Mouse (Mus musculus): Measurements from ENCODE around the gene Aasdhppt.

The Aasdhppt gene

DNA sequence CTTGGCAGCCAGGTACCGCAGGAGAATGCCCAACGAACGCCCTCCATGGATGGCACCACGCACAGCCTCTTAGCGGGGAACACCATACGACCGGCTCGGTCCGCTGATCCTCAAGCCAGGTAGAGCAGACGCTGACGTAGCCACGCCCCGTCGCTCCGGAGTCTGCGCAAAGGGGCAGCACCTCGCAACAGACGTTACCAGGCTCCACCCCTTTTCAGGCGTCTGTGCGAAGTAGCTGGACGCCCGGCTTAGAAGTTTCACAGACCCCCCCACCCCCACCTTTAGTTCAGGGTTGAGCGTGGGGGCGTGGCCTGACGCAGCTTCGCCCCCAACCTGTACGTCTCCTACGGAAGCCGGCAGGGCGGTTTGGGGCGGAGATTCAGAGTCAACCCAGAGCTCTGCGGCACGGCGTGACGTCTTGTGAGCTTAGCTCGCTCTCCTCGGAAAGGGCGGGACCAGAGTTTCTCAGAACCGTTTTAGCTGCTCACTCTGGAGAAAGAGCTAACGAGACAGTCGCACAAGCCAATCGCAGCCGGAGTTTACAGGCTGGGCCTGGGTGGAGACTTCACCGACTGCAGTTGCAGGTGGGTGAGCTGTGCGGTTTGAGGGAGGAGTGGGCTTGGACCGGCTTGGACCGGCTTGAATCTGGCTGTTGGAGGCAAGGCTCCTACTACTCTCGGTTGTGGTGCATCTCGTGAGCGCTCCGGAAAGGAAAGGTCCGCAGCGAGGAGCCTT, at the start of gene Aasdhppt, which contains the start of gene Kbtbd3:
Gene Aasdhppt (minus strand): TSS at position 121 of the 735 bp plus-strand sequence.
Gene Kbtbd3 (plus strand): TSS at position 483 of the 735 bp plus-strand sequence.
- in situ Hi-C loops (cut with MboI, MseI): loop anchor here (5.0 to 25.0 kb wide), 3 partner anchors 68 to 972 kb away; partner anchors contain the start of genes Alkbh8 and Msantd4

DNA sequence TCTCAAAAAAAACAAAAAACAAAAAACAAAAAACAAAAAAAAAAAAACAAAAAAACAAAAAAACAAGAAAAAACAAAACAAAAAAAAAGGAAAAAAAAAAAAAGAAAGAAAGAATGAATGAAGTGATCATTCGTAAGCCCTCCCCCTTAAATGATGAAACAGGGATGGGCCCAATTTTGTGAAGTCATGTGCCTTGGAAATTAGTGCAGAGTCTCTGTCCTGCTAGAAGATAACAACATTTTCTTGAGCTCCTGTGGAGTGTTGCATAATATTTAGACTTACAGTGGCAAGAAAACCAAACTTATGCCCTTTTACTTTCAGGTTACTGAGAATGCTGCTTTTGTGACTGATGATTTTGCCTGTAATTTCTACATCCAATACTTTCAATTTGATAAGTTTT, 43.9 kb upstream of the Aasdhppt start:
- in situ Hi-C loops (cut with MboI, MseI): no loop called here

DNA sequence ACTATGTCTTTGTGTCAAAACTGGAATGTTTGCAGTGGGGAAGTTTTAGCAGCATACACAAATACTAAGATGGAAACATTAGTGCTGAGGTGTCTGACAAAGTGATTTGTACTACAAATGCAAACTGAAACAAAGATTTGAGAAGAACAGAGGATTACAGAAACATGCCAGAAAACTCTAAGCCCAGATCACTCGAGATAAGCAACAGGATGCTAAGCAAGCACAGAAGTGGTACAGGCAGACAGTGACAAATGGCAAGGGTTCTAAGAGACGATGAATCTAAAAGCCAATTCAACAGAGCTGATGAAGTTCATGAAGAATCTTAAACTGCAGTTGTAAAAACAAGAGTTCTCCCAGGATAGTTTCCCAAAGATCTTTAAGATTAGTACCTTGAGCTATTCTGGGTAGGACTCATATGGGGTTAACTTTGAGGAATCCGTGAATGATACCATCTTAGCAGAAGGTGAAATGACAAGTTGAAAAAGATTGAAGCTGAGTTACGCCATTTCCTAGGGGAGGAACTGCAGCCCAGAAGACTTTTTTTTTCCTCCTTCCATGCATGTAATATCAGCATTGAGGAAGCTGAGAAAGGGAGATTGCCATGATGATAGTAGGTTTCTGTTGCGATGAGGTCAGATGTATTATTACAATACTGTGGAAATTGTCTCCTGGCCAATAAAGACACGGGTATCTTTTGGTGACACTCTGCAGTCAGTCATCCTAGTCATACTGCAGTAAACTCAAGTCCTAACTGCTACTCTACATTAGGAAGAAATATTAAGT, 9.9 kb upstream of the Aasdhppt start:
- in situ Hi-C loops (cut with MboI, MseI): loop anchor here (25.0 kb wide), 1 partner anchor 982 kb away; the partner anchor contains the start of gene Alkbh8

DNA sequence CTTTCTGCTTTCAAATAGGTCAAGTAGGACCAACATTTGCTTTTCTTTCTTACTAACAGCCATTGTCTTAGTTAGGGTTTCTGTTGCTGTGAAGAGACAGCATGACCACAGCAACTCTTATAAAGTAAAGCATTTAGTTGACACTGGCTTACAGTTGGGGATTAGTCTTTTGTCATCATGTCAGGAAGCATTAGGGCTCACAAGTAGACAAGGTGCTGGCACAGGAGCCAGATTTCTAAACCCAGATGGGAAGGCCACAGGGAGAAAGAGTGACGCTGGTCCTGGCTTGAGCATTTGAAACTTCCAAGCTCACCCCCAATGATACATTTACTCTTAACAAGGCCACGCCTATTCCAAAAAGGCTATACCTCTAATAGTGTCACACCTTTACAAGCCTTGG, 6.5 kb upstream of the Aasdhppt start:
- in situ Hi-C loops (cut with MboI, MseI): loop anchor here (25.0 kb wide), 1 partner anchor 978 kb away; the partner anchor contains the start of gene Alkbh8

DNA sequence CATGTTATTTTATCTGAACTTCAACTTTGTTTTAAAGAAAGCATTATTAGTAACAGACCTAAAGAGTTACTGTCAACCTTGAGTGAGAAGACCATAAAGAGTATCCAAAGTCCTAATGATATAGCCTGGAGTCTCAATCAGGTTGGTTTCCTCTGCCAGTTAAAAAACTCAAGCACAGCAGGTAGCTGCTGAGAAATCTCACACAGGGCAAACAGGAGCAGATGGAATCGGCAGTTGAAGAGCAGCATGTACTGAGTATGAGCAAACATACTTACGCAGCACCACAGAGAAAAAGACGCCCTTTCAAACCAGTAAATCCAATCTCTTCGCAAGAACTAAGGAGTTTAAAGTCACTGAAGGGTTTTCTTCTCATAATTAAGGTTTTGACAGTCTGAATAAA, 4.7 kb upstream of the Aasdhppt start:
- in situ Hi-C loops (cut with MboI, MseI): loop anchor here (25.0 kb wide), 1 partner anchor 977 kb away; the partner anchor contains the start of gene Alkbh8

DNA sequence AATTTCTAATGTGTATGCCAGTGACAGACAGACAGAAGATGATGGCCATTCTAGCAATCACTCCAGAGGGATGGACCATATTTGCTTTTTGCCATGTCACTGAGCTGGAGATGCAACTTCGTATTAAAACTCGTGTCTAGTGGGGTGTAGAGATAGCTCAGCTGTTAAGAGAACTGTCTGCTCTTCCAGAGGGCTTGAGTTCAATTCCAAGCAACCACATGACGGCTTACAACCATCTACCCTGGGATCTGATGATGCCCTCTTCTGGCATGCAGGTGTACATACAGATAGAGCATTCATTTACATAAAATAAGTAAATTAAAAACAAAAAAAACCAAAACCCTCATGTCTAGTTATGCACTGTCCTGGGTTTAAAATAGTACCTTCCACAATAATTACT, 1.9 kb upstream of the Aasdhppt start:
- in situ Hi-C loops (cut with MboI, MseI): loop anchor here (25.0 kb wide), 1 partner anchor 974 kb away; the partner anchor contains the start of gene Alkbh8

DNA sequence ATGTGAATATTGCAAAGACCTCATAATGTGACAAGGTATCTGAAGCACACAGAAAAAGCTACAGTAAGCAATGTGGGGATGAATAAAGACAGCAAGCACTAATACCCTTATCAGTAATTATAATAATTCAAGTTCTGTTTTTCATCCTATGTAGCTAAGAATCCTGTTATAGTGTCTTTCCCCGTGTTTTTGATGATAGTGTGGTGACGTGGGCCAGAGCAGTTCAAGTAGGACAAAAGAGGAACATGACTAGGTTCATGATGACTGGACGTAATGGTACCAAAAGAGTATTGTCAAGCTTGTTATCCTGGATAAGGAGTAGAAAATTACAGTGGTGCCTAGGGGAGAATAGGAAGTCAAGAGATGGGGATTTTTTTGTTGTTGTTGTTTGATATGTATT, 1.4 kb upstream of the Aasdhppt start:
- in situ Hi-C loops (cut with MboI, MseI): loop anchor here (25.0 kb wide), 1 partner anchor 973 kb away; the partner anchor contains the start of gene Alkbh8

DNA sequence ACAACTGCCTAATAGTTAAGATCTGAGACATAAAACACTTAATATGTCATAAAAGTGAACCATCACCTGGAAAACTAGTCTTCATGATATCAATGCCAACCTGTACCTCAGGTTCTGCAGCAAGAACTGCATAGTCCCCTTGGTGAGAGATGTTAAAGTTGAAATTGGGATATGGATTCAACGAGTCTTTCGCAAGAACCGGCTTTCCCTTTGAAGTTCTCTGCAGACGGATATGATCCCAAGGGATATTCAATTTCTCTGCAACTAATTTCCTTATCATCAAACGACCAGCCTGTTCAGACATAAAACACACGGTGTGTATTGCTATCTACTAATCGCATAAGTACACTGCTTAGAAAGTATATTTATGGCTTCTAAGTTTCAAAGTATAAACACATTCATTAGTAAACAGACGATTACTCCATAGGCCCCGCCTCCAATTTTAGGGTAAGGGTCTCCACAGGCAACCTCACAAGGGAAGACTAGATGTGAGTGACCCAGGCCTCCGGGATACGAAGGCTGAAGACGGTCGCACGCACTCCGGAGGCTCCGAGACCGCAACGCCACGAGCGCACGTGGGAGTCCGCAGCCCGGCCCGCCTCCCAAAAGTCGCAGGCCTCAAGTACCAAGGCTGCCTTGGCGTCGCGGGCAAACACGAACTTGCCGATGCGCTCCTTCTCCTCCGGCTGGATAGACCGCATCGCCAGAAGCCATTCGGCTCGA, 482 bp downstream of the Aasdhppt start:
- in situ Hi-C loops (cut with MboI, MseI): loop anchor here (5.0 to 25.0 kb wide), 3 partner anchors 69 to 971 kb away; partner anchors contain the start of genes Alkbh8 and Msantd4

DNA sequence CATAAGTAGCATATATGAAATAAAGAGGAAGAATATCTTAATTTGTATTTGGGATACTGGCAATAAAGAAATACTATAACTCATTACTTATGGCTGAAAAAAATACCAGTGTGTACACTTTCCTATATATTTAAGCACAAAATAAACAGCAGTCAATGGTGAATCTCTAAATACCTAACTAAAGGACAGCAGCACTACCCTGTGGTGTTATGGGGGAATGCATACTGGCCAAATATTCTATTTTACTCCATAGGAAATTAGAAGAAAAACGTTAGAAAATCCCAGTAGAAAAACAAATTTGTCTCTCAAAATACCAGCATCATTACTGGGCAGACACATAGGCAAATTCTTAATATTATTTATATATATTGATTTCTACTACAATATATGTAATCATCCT, 4.4 kb downstream of the Aasdhppt start:
- in situ Hi-C loops (cut with MboI, MseI): loop anchor here (5.0 to 25.0 kb wide), 3 partner anchors 72 to 968 kb away; partner anchors contain the start of genes Alkbh8 and Msantd4

DNA sequence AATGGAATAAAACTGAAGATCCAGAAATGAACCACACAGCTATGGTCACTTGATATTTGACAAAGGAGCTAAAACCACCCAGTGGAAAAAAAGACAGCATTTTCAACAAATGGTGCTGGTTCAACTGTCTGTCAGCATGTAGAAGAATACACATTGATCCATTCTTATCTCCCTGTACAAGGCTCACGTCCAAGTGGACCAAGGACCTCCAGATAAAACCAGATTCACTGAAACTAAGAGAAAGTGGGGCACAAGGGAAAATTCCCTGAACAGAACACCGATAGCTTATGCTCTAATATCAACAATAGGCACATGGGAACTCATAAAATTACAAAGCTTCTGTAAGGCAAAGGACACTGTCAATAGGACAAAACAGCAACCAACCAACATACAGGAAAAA, 8.8 kb downstream of the Aasdhppt start:
- in situ Hi-C loops (cut with MboI, MseI): loop anchor here (25.0 kb wide), 1 partner anchor 963 kb away; the partner anchor contains the start of gene Alkbh8

DNA sequence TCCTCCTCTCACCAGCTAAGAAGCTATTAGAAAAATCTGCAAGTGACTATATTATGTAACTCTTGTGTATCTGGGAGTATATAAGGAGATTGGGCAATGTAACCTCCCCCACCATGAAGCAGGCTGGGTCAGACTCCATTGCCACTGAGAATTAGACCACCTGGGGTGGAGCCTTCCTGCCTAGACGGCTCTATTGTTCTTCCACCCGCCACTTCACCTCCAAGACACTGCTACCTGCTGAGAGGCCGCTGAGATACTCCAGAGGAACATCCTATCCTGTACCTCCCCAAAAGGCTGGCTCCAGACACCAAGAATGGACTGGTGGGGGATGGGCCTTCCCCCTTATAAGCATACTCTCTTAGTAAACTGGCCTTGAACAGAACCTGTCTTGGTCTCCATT, 25.4 kb downstream of the Aasdhppt start:
- in situ Hi-C loops (cut with MboI, MseI): no loop called here

DNA sequence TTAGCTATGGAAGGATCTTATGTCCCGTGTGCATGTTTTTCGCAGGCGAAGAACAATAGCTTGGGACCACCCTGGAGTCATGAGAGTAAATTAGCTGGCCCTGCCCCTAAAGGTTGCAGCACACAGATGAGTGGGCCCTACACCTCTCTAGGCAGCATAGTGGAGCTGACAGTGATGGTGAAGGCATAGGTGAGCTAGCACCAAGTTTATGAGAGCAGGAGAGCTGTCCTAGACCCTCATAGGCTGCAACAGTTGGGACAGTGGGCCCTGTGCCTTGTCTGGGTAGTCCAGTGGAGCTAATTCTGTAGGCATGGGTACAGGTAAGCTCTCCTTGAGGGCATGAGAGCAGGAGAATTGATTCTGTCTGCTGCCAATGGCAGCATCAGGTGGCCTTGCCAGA, 42.4 kb downstream of the Aasdhppt start:
- in situ Hi-C loops (cut with MboI, MseI): no loop called here

DNA sequence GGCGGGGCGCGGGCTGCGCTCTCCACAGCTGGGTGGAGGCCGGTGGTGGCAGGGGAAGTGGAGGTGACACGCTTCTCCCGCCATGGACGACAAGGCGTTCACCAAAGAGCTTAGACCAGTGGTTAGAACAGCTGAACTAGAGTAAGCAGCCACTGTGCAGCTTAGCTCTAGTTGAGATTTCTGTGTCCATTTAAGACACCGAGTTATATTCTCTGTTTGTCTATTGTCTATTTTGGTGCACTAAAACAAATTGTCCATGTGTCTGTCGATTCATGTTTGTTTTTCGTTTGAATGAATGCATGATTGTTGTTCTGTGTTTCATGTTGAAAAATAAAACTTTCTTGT, 48.6 kb downstream of the Aasdhppt start:
- in situ Hi-C loops (cut with MboI, MseI): no loop called here

DNA sequence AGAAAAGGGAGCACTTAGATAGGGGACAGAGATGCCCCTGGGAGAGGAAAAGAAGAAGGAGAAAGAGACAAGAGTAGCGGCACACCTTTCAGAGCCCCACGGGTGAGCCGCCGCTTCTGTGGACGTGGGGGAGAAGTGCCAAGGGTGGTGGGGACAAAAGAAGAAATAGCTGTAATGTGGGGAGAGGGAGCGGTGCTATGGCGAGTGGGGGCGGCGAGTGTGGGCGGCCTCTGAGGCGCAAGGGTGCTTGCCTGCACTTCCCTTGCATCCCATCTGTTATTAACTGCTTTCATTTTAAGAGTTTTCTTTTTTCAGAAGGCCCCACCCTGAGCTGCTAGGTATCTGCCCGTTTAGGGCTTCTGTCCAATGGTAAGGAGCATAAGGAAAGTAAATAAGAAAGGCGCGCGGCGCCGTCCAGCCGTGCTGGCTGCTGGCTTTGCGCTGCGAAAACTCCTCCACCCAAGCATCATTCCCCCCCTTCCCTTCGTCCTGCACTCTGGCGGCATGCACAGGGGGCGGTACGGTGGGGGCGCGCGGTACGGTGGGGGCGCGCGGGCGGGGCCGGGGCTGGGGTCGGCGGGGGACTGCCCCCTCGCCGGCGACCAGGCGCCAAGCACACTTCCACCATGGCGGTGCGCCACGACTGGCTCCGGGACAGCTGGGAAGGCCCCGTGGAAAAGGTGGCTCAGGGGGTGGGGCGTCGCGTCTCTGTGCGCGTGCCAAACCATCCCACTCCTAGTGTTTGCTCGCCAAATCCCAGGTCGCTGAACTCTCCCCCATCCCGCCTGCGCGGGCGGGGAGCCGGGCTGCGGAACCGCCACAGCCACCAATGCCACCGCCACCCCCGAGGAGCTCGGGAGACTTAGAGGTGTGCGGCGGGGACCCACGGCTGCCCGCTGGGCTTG, 49.2 kb downstream of the Aasdhppt start:
- in situ Hi-C loops (cut with MboI, MseI): no loop called here

DNA sequence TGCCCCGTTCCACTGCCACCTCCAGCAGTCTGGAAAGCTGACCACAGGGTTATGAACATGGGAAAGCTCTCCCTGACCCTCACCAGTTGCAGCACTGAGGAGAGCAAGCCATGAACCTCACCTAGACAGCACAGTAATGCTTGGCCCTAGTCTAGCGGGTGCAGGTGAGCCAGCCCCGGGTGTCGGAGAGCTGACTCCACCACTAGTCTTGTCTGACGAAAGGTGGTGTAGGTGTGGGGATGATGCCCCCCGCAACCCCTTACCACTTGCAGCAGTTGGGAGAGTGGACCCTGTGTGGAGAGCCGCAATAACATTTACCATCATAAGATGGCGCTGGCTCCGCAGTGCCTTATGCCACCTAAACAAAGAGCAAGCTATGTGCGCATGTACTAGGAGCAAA, 50.2 kb downstream of the Aasdhppt start:
- in situ Hi-C loops (cut with MboI, MseI): no loop called here

All from regulatory T cell (primary cell).